20 mouse cellular contexts compared by ENCODE assay signal in genomic region chr12:117115254-117115865, GRCm38 (mm10).
A peak's percentile ranks its signal among the peaks of the same experiment; 100 is the strongest.
DNase-seq lines count a peak whose midpoint lies in the region; ATAC-seq and TF ChIP-seq lines count a peak whose summit lies in the region.
"Had no signal": no experiment of that assay in that cellular context is flagged by ENCODE, and none has a peak within 500 bp of the region (broad histone marks: within the 10 kb centered on the region; RNA-seq: fewer than 3 reads in every experiment).

No protein-coding gene starts in this region.

- TF ChIP-seq POLR2A in brain, embryonic 14.5 days (IDR thresholded peaks at IDR 0.05; ENCODE audit: borderline replicate concordance, extremely low read depth, insufficient read depth, insufficient read length, poor library complexity, severe bottlenecking) = no peak

- no peak overlapping the region for H3K4me2 ChIP-seq in forebrain, embryonic 16.5 days (ENCODE audit: low read length)
- H3K4me2 ChIP-seq in hindbrain, embryonic 16.5 days (ENCODE audit: low read length) = no peak overlapping the region
- H3K4me2 ChIP-seq in midbrain, postnatal 0 days (ENCODE audit: low read depth, low read length, poor library complexity, severe bottlenecking) = no peak overlapping the region
- H3K4me2 ChIP-seq: liver, embryonic 11.5 days; lung, embryonic 15.5 days had no signal

- intact Hi-C loops in left cerebral cortex, postnatal 25 days (cut with DNase I) = no loop called here

- no peak for TF ChIP-seq CTCF in brain, embryonic 14.5 days (IDR thresholded peaks at IDR 0.05; ENCODE audit: borderline replicate concordance, extremely low read depth, insufficient read depth, insufficient read length)
- no peak for TF ChIP-seq CTCF in midbrain, postnatal 0 days (IDR thresholded peaks at IDR 0.05)

- H3K9ac ChIP-seq in forebrain, embryonic 16.5 days (replicated peaks; ENCODE audit: low read depth, low read length) = no peak overlapping the region
- H3K9ac ChIP-seq in hindbrain, embryonic 16.5 days (ENCODE audit: low read depth, low read length) = no peak overlapping the region
- H3K9ac ChIP-seq in midbrain, postnatal 0 days (replicated peaks; ENCODE audit: low read length, poor library complexity, severe bottlenecking) = no peak overlapping the region
- H3K9ac ChIP-seq: lung, embryonic 15.5 days had no signal

- no peaks in the 10 kb centered on the region for H3K27me3 ChIP-seq in forebrain, embryonic 16.5 days (replicated peaks; ENCODE audit: control insufficient read depth, insufficient read depth, low read length)
- no peaks in the 10 kb centered on the region for H3K27me3 ChIP-seq in hindbrain, embryonic 16.5 days (replicated peaks; ENCODE audit: control insufficient read depth, insufficient read depth, low read length)
- H3K27me3 ChIP-seq in midbrain, postnatal 0 days (ENCODE audit: insufficient read depth, low read length) = no peaks in the 10 kb centered on the region
- H3K27me3 ChIP-seq: lung, embryonic 15.5 days had no signal

- H3K27ac ChIP-seq in forebrain, embryonic 16.5 days (ENCODE audit: low read length) = no peak overlapping the region
- H3K27ac ChIP-seq in hindbrain, embryonic 16.5 days (ENCODE audit: low read depth, low read length) = no peak overlapping the region
- H3K27ac ChIP-seq in midbrain, postnatal 0 days (ENCODE audit: low read depth, low read length) = peak overlapping the region; percentile 44
- H3K27ac ChIP-seq: lung, embryonic 15.5 days; macrophage had no signal

- H3K4me3 ChIP-seq in forebrain, embryonic 16.5 days (replicated peaks; ENCODE audit: low read length) = no peak overlapping the region
- no peak overlapping the region for H3K4me3 ChIP-seq in hindbrain, embryonic 16.5 days (ENCODE audit: low read length)
- H3K4me3 ChIP-seq in midbrain, postnatal 0 days (ENCODE audit: low read depth, low read length) = no peak overlapping the region
- H3K4me3 ChIP-seq: lung, embryonic 15.5 days had no signal

- no peaks in the 10 kb centered on the region for H3K9me3 ChIP-seq in forebrain, embryonic 16.5 days (ENCODE audit: control insufficient read depth, low read length)
- H3K9me3 ChIP-seq in hindbrain, embryonic 16.5 days (ENCODE audit: control insufficient read depth, low read length) = no peaks in the 10 kb centered on the region
- no peaks in the 10 kb centered on the region for H3K9me3 ChIP-seq in midbrain, postnatal 0 days (ENCODE audit: low read length)
- H3K9me3 ChIP-seq: lung, embryonic 15.5 days had no signal

- 49% methylated on average over 10 of the region's 10 CpGs for WGBS in forebrain, embryonic 16.5 days
- 44% methylated on average over 10 of the region's 10 CpGs for WGBS in hindbrain, embryonic 16.5 days
- WGBS in midbrain, postnatal 0 days = 31% methylated on average over 10 of the region's 10 CpGs

- H3K4me1 ChIP-seq in forebrain, embryonic 16.5 days (replicated peaks; ENCODE audit: control insufficient read depth, insufficient read depth, low read length) = no peaks in the 10 kb centered on the region
- H3K4me1 ChIP-seq in hindbrain, embryonic 16.5 days (ENCODE audit: control insufficient read depth, insufficient read depth, low read depth, low read length) = no peaks in the 10 kb centered on the region
- no peaks in the 10 kb centered on the region; the same call in 1 of the 2 replicates for H3K4me1 ChIP-seq in midbrain, postnatal 0 days (ENCODE audit: insufficient read depth, low read length)
- H3K4me1 ChIP-seq: lung, embryonic 15.5 days had no signal

- H3K36me3 ChIP-seq in forebrain, embryonic 16.5 days (ENCODE audit: control insufficient read depth, insufficient read depth) = no peaks in the 10 kb centered on the region
- H3K36me3 ChIP-seq in hindbrain, embryonic 16.5 days (ENCODE audit: control insufficient read depth, insufficient read depth, low read length) = no peaks in the 10 kb centered on the region
- no peaks in the 10 kb centered on the region for H3K36me3 ChIP-seq in midbrain, postnatal 0 days (ENCODE audit: insufficient read depth, low read length)
- H3K36me3 ChIP-seq: lung, embryonic 15.5 days had no signal

- ATAC-seq in forebrain, embryonic 16.5 days = peak; percentile 66; the same call in 1 of the 2 replicates
- ATAC-seq in hindbrain, embryonic 16.5 days = peak; percentile 45
- ATAC-seq in midbrain, postnatal 0 days (ENCODE audit: low FRiP score) = 0 out of 2 replicates have a peak, but pooled peaks have one; percentile 41
- ATAC-seq: activated CD4-positive, CD25-positive, alpha-beta regulatory T cell, adult 4 months; Patski had no signal

- DNase-seq in brain, embryonic 14.5 days (ENCODE audit: low read depth) = peak; percentile 52
- DNase-seq in midbrain, postnatal 0 days (ENCODE audit: low spot score) = no peak
- no peak for DNase-seq in yolk sac, embryonic 10.5 days (ENCODE audit: low spot score)
- DNase-seq in left cerebral cortex, postnatal 25 days (ENCODE audit: low spot score in 2 of 2) = no peak
- no peak for DNase-seq in cerebellum, adult 11-12 months
- DNase-seq: adrenal gland, postnatal 25 days; cerebellum, adult 9-10 months; gastrocnemius, postnatal 14 days; kidney, adult 8-10 months; kidney, postnatal 4 days; layer of hippocampus, postnatal 36 days; left cerebral cortex, postnatal 4 days; spleen, adult 18-20 months had no signal
